Mouse (Mus musculus): ENCODE measurements around the gene Aak1.

GRCm38 (mm10) chr6:86884746-86885145 is 35.4 kb downstream of the Aak1 start:
- no peak for TF ChIP-seq GATA1 (IDR thresholded peaks at IDR 0.05; ENCODE audit: borderline replicate concordance, low read length)
- TF ChIP-seq FLI1 (IDR thresholded peaks at IDR 0.05; ENCODE audit: low read length): no peak

All from megakaryocyte, embryonic 14.5 days (primary cell).